Mouse (Mus musculus) hindbrain, embryonic 11.5 days (tissue): ENCODE results near the gene Ptk6. TPM values are rescaled to one million over a fixed set of nuclear protein-coding genes. Genes with fewer than 3 reads are reported as not detected.

ENCODE experiments used
- ATAC-seq: fragments of 200-750 bp; cut with Nextera tagmentation; 2 replicates; pipeline ENCODE4 v1.8.0; 2017; ENCODE audit warnings: mild to moderate bottlenecking, moderate TSS enrichment, moderate library complexity; ENCODE audit not compliant: low FRiP score
- DNase-seq: peaks from one replicate; pipeline ENCODE4 v3.0.0-alpha.2; 2015; ENCODE audit warnings: low spot score
- H3K27ac ChIP-seq: fragments of 300-500 bp; sonication (generic); 2 replicates; pipeline ENCODE4 v1.5.1; 2014; ENCODE audit warnings: mild to moderate bottlenecking, low read depth, low read length
- H3K27me3 ChIP-seq: fragments of 300-500 bp; sonication (generic); 2 replicates; pipeline ENCODE4 v1.6.1; 2014; ENCODE audit warnings: mild to moderate bottlenecking, low read length, moderate library complexity, mixed read lengths; ENCODE audit not compliant: control insufficient read depth, insufficient read depth
- H3K36me3 ChIP-seq: fragments of 300-500 bp; sonication (generic); 2 replicates; pipeline ENCODE4 v1.6.1; 2014; ENCODE audit warnings: mild to moderate bottlenecking, low read length, moderate library complexity, mixed read lengths; ENCODE audit not compliant: control insufficient read depth, insufficient read depth
- H3K4me1 ChIP-seq: fragments of 300-500 bp; sonication (generic); replicated peaks from 2 replicates; pipeline ENCODE4 v1.6.1; 2014; ENCODE audit warnings: low read length, mixed read lengths; ENCODE audit not compliant: control insufficient read depth, insufficient read depth
- H3K4me2 ChIP-seq: fragments of 300-500 bp; sonication (generic); replicated peaks from 2 replicates; pipeline ENCODE4 v1.6.1; 2014; ENCODE audit warnings: mild to moderate bottlenecking, low read depth, low read length
- H3K4me3 ChIP-seq: fragments of 300-500 bp; sonication (generic); 2 replicates; pipeline ENCODE4 v1.5.1; 2014; ENCODE audit warnings: low read depth, low read length
- H3K9ac ChIP-seq: fragments of 300-500 bp; sonication (generic); 2 replicates; pipeline ENCODE4 v1.6.1; 2014; ENCODE audit warnings: low read depth, low read length
- H3K9me3 ChIP-seq: fragments of 300-500 bp; sonication (generic); 2 replicates; pipeline ENCODE4 v1.6.1; 2016; ENCODE audit warnings: low read length; ENCODE audit not compliant: control insufficient read depth
- WGBS: fragments of 180-500 bp; shearing (Covaris S2); extraction: QIAGEN DNeasy Blood & Tissue Kit; methylation state at CpG from one replicate; pipeline ENCODE4 v1.1.7; 2014; 5-methylcytosine and 5-hydroxymethylcytosine counted together
- polyA plus RNA-seq: library from polyadenylated mRNA; unstranded; fragments of >200 nt; fragmentation: Nextera tagmentation; extraction: Ambion mirVana; gene quantifications from 2 replicates; pipeline ENCODE4 v1.2.1, GENCODE M21; 2014

Gene Ptk6
- polyA plus RNA-seq, 1 experiment from 2014 or later, result not detected

- Histone ChIP-seq H3K9ac (no peak overlapping the region), H3K27me3 (peaks cover 11% of the 10 kb centered on the region), H3K4me3 (no peak overlapping the region), H3K4me1 (no peaks in the 10 kb centered on the region; the same call in none of the 2 replicates), H3K9me3 (no peaks in the 10 kb centered on the region), H3K36me3 (no peaks in the 10 kb centered on the region), H3K4me2 (no peak overlapping the region), H3K27ac (no peak overlapping the region)
- ATAC-seq, result no peak
- no peak for DNase-seq
- 86% methylated on average over 4 of the region's 4 CpGs for WGBS
Measured at GRCm38 (mm10) chr2:181160821-181161220, 41.8 kb downstream of the Ptk6 start.

- 0 out of 2 replicates have a peak overlapping the region, but pooled peaks have one; percentile 30 for H3K27ac ChIP-seq
- H3K27me3 ChIP-seq, result peaks cover 19% of the 10 kb centered on the region
- no peak overlapping the region for H3K4me2 ChIP-seq
- H3K4me1 ChIP-seq, result no peaks in the 10 kb centered on the region; the same call in none of the 2 replicates
- no peak overlapping the region for H3K9ac ChIP-seq
- 2% methylated on average over 2 of the region's 2 CpGs for WGBS
- H3K9me3 ChIP-seq, result no peaks in the 10 kb centered on the region
- DNase-seq (peak; percentile 67), ATAC-seq (peak; percentile 89)
- no peak overlapping the region for H3K4me3 ChIP-seq
- H3K36me3 ChIP-seq, result no peaks in the 10 kb centered on the region
Measured at GRCm38 (mm10) chr2:181159771-181160170, 42.8 kb downstream of the Ptk6 start.

- H3K27ac ChIP-seq, result no peak overlapping the region
- peaks cover 19% of the 10 kb centered on the region for H3K27me3 ChIP-seq
- ATAC-seq (no peak), DNase-seq (no peak)
- no peaks in the 10 kb centered on the region for H3K36me3 ChIP-seq
- H3K4me1 ChIP-seq, result no peaks in the 10 kb centered on the region; the same call in none of the 2 replicates
- 64% methylated on average over 7 of the region's 7 CpGs for WGBS
- no peak overlapping the region for H3K4me3 ChIP-seq
- H3K4me2 ChIP-seq, result no peak overlapping the region
- H3K9me3 ChIP-seq, result no peaks in the 10 kb centered on the region
- no peak overlapping the region for H3K9ac ChIP-seq
Measured at GRCm38 (mm10) chr2:181159091-181159514, 43.5 kb downstream of the Ptk6 start.

GRCm38 (mm10) chr2:181158471-181158870 is 44.1 kb downstream of the Ptk6 start:
- H3K4me1 ChIP-seq, result no peaks in the 10 kb centered on the region; the same call in none of the 2 replicates
- 94% methylated on average over 2 of the region's 2 CpGs for WGBS

GRCm38 (mm10) chr2:181157716-181158302 is 44.8 kb downstream of the Ptk6 start:
- Histone ChIP-seq H3K4me1 (no peaks in the 10 kb centered on the region; the same call in none of the 2 replicates), H3K27me3 (peaks cover 19% of the 10 kb centered on the region), H3K36me3 (no peaks in the 10 kb centered on the region), H3K9ac (no peak overlapping the region), H3K4me3 (no peak overlapping the region), H3K9me3 (no peaks in the 10 kb centered on the region), H3K27ac (no peak overlapping the region), H3K4me2 (no peak overlapping the region)
- DNase-seq (no peak), ATAC-seq (no peak)
- WGBS, result 83% methylated on average over 6 of the region's 6 CpGs

More at GRCm38 (mm10) chr2:181158471-181158870, 44.1 kb downstream of the Ptk6 start:
- Histone ChIP-seq H3K27me3 (peaks cover 19% of the 10 kb centered on the region), H3K9ac (no peak overlapping the region), H3K9me3 (no peaks in the 10 kb centered on the region), H3K27ac (no peak overlapping the region), H3K4me3 (no peak overlapping the region), H3K4me2 (no peak overlapping the region), H3K36me3 (no peaks in the 10 kb centered on the region)
- DNase-seq, result no peak
- no peak for ATAC-seq

GRCm38 (mm10) chr2:181157180-181157579 is 45.4 kb downstream of the Ptk6 start:
- Histone ChIP-seq H3K4me1 (no peaks in the 10 kb centered on the region; the same call in none of the 2 replicates), H3K9me3 (no peaks in the 10 kb centered on the region), H3K27me3 (peaks cover 21% of the 10 kb centered on the region), H3K4me2 (peak overlapping the region; percentile 57), H3K27ac (peak overlapping the region; percentile 48), H3K9ac (peak overlapping the region; percentile 62; the same call in 1 of the 2 replicates), H3K36me3 (no peaks in the 10 kb centered on the region), H3K4me3 (peak overlapping the region; percentile 33)
- no peak for DNase-seq
- no peak for ATAC-seq
- WGBS, result 79% methylated on average over 4 of the region's 4 CpGs

- H3K4me2 ChIP-seq, result peak within 1 kb of the TSS; percentile 57
- peak within 1 kb of the TSS; percentile 62 for H3K9ac ChIP-seq
- no peaks in the 10 kb centered on the region; the same call in none of the 2 replicates for H3K4me1 ChIP-seq
- ATAC-seq, result peak; percentile 50
- no peaks in the 10 kb centered on the region for H3K9me3 ChIP-seq
- H3K27me3 ChIP-seq, result peaks cover 21% of the 10 kb centered on the region
- peak within 1 kb of the TSS; percentile 48 for H3K27ac ChIP-seq
- no peaks in the 10 kb centered on the region for H3K36me3 ChIP-seq
- DNase-seq, result peak; percentile 51
- WGBS, result 3% methylated on average over 55 of the region's 55 CpGs
- H3K4me3 ChIP-seq, result peak within 1 kb of the TSS; percentile 33
Measured at GRCm38 (mm10) chr2:181156248-181157121, 46.1 kb downstream of the Ptk6 start, which contains the start of gene Eef1a2. Gene Eef1a2, minus strand, starts transcription at chr2:181157014.

- Histone ChIP-seq H3K27me3 (peaks cover 21% of the 10 kb centered on the region), H3K27ac (no peak overlapping the region), H3K9ac (no peak overlapping the region), H3K4me2 (peak overlapping the region; percentile 57; the same call in 1 of the 2 replicates), H3K36me3 (no peaks in the 10 kb centered on the region), H3K9me3 (no peaks in the 10 kb centered on the region), H3K4me1 (no peaks in the 10 kb centered on the region; the same call in none of the 2 replicates), H3K4me3 (peak overlapping the region; percentile 33; the same call in 1 of the 2 replicates)
- no peak for ATAC-seq
- 73% methylated on average over 4 of the region's 4 CpGs for WGBS
- no peak for DNase-seq
Measured at GRCm38 (mm10) chr2:181155801-181156200, 46.8 kb downstream of the Ptk6 start.
